Comparison of ENCODE assay signal across 28 mouse cellular contexts in the genomic region with DNA sequence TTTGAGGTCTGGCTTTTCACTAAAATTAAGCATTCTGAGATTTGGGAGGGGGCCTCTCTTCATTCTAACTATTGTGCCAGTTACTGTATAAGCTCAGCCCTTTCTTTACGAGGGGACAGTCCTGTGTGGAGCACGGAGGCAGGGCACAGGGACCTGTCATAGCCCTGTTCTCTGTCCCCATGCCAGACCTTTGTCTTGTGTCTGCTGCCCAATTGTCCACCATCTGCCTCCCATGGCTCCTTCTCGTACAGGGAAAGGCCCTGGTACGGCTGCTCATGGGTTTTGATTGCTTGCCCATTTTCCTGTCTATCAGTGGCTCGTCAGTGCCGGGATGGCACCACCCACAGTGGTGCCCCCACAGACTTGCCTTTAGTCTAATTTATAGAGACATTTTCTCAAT.
DNase-seq lines count a peak whose midpoint lies in the region; ATAC-seq lines count a peak whose summit lies in the region.
"Had no signal": no experiment of that assay in that cellular context is flagged by ENCODE, and none has a peak within 500 bp of the region (broad histone marks: within the 10 kb centered on the region; RNA-seq: fewer than 3 reads in every experiment).

No protein-coding gene starts in this region.

- no peaks in the 10 kb centered on the region for H3K9me3 ChIP-seq in midbrain, embryonic 10.5 days (replicated peaks)
- no peaks in the 10 kb centered on the region for H3K9me3 ChIP-seq in midbrain, embryonic 11.5 days (ENCODE audit: control insufficient read depth, low read length)
- no peaks in the 10 kb centered on the region for H3K9me3 ChIP-seq in midbrain, embryonic 14.5 days (ENCODE audit: control insufficient read depth, low read length)
- H3K9me3 ChIP-seq: heart, embryonic 10.5 days; heart, embryonic 15.5 days; hindbrain, embryonic 13.5 days; kidney, embryonic 15.5 days; midbrain, embryonic 12.5 days had no signal

- peak; percentile 75 for ATAC-seq in cerebellum, adult (ENCODE audit: insufficient number of reproducible peaks, low FRiP score, low TSS enrichment)
- no peak for ATAC-seq in midbrain, embryonic 11.5 days (ENCODE audit: low FRiP score)
- no peak for ATAC-seq in midbrain, embryonic 14.5 days (ENCODE audit: low FRiP score, low TSS enrichment)
- ATAC-seq: forebrain, embryonic 14.5 days had no signal

- 0 out of 2 replicates have a peak overlapping the region, but pooled peaks have one; percentile 17 for H3K27ac ChIP-seq in midbrain, embryonic 10.5 days (replicated peaks)
- no peak overlapping the region for H3K27ac ChIP-seq in midbrain, embryonic 11.5 days (ENCODE audit: low read depth, low read length)
- no peak overlapping the region for H3K27ac ChIP-seq in midbrain, embryonic 14.5 days (replicated peaks; ENCODE audit: low read depth, low read length)
- H3K27ac ChIP-seq: heart, embryonic 10.5 days; heart, embryonic 15.5 days; hindbrain, embryonic 13.5 days; kidney, embryonic 15.5 days; layer of hippocampus, adult 2 months; liver, embryonic 14.5 days; midbrain, embryonic 12.5 days had no signal

- no peak overlapping the region for H3K4me3 ChIP-seq in midbrain, embryonic 10.5 days
- H3K4me3 ChIP-seq in midbrain, embryonic 11.5 days (ENCODE audit: low read depth, low read length) = no peak overlapping the region
- H3K4me3 ChIP-seq in midbrain, embryonic 14.5 days (replicated peaks; ENCODE audit: low read depth, low read length) = no peak overlapping the region
- H3K4me3 ChIP-seq: heart, embryonic 10.5 days; heart, embryonic 15.5 days; hindbrain, embryonic 13.5 days; kidney, embryonic 15.5 days; layer of hippocampus, adult 2 months; midbrain, embryonic 12.5 days had no signal

- peaks cover 10% of the 10 kb centered on the region; the same call in 1 of the 2 replicates for H3K27me3 ChIP-seq in midbrain, embryonic 10.5 days (ENCODE audit: low read depth, poor library complexity, severe bottlenecking)
- no peaks in the 10 kb centered on the region for H3K27me3 ChIP-seq in midbrain, embryonic 11.5 days (ENCODE audit: control insufficient read depth, insufficient read depth, low read length)
- H3K27me3 ChIP-seq in midbrain, embryonic 14.5 days (ENCODE audit: control insufficient read depth, insufficient read depth, low read length) = no peaks in the 10 kb centered on the region
- H3K27me3 ChIP-seq: CH12.LX; heart, embryonic 15.5 days; hindbrain, embryonic 13.5 days; kidney, embryonic 15.5 days; midbrain, embryonic 12.5 days had no signal

- H3K4me1 ChIP-seq in midbrain, embryonic 10.5 days = peaks cover 12% of the 10 kb centered on the region
- H3K4me1 ChIP-seq in midbrain, embryonic 11.5 days (ENCODE audit: control insufficient read depth, insufficient read depth, low read length) = no peaks in the 10 kb centered on the region
- H3K4me1 ChIP-seq in midbrain, embryonic 14.5 days (ENCODE audit: control insufficient read depth, insufficient read depth, low read length) = peaks cover 5% of the 10 kb centered on the region; the same call in 1 of the 2 replicates

- 94% methylated on average over 6 of the region's 6 CpGs for whole genome bisulfite sequencing in midbrain, embryonic 10.5 days
- 93% methylated on average over 6 of the region's 6 CpGs for WGBS in midbrain, embryonic 11.5 days
- WGBS in midbrain, embryonic 14.5 days = 90% methylated on average over 6 of the region's 6 CpGs

- DNase-seq in cerebellum, postnatal 4 days (ENCODE audit: low spot score in 2 of 2) = no peak
- no peak for DNase-seq in midbrain, embryonic 10.5 days (ENCODE audit: low spot score)
- DNase-seq in midbrain, embryonic 11.5 days (ENCODE audit: low spot score, missing footprints) = no peak
- DNase-seq in cerebellum, postnatal 10 days = peak; percentile 85
- DNase-seq in layer of hippocampus, postnatal 14 days (ENCODE audit: low spot score in 2 of 2) = no peak
- no peak for DNase-seq in T-cell, adult 2 months (ENCODE audit: low spot score)
- DNase-seq in midbrain, embryonic 14.5 days = no peak
- DNase-seq: adrenal gland, postnatal 10 days; gastrocnemius, postnatal 14 days; heart, adult 11 months; kidney, adult 11 months; kidney, postnatal 36 days; layer of hippocampus, postnatal 36 days; liver; lung, embryonic 14.5 days; lung, postnatal 14 days; thymus, adult 2 months; thymus, postnatal 36 days had no signal

- H3K4me2 ChIP-seq in midbrain, embryonic 11.5 days = no peak overlapping the region
- H3K4me2 ChIP-seq in midbrain, embryonic 14.5 days (ENCODE audit: low read length) = no peak overlapping the region
- H3K4me2 ChIP-seq: heart, embryonic 15.5 days; hindbrain, embryonic 13.5 days; kidney, embryonic 15.5 days; lung, embryonic 14.5 days; midbrain, embryonic 12.5 days had no signal

- H3K9ac ChIP-seq in midbrain, embryonic 11.5 days (ENCODE audit: low read length) = no peak overlapping the region
- no peak overlapping the region for H3K9ac ChIP-seq in midbrain, embryonic 14.5 days (replicated peaks; ENCODE audit: low read length)
- H3K9ac ChIP-seq: heart, embryonic 15.5 days; hindbrain, embryonic 13.5 days; kidney, embryonic 15.5 days; liver, embryonic 14.5 days; lung, embryonic 14.5 days; midbrain, embryonic 12.5 days had no signal

- peaks cover 3% of the 10 kb centered on the region for H3K36me3 ChIP-seq in midbrain, embryonic 10.5 days
- no peaks in the 10 kb centered on the region for H3K36me3 ChIP-seq in midbrain, embryonic 11.5 days (ENCODE audit: control insufficient read depth, insufficient read depth, low read length)
- H3K36me3 ChIP-seq in midbrain, embryonic 14.5 days (ENCODE audit: control insufficient read depth, insufficient read depth, low read length) = no peaks in the 10 kb centered on the region
- H3K36me3 ChIP-seq: heart, embryonic 15.5 days; hindbrain, embryonic 13.5 days had no signal

Comparison
In these comparisons a context has a peak if more than half of its experiments do, and no peak if none do; other contexts are left out.
1. DNase-seq: peak in cerebellum, postnatal 10 days (2 of 2); none in cerebellum, postnatal 4 days (0 of 2), midbrain, embryonic 10.5 days (single experiment), midbrain, embryonic 11.5 days (single experiment), layer of hippocampus, postnatal 14 days (0 of 2), T-cell, adult 2 months (single experiment) and midbrain, embryonic 14.5 days (single experiment).